Mouse (Mus musculus): ENCODE measurements at regions not wholly inside any gene's neighbourhood (a gene's known extent, or its start where the extent isn't known, plus 50 kb on each side); places are given as distances from the start of the nearest gene placed in this dataset.

- TF ChIP-seq CTCF (IDR thresholded peaks at IDR 0.05; ENCODE audit: insufficient read depth, low read depth, low read length) (no peak), POLR2A (IDR thresholded peaks at IDR 0.05; ENCODE audit: insufficient read depth, low read depth, low read length) (no peak)
Measured at GRCm38 (mm10) chr13:112031061-112031460, 222.3 kb upstream of the Map3k1 start.

Measured in olfactory bulb, adult 2 months (tissue).